Mouse (Mus musculus) telencephalon, adult 2 months (tissue): ENCODE measurements around the gene S1pr5.
"Not testable (repeated sequence)": the region's sequence is repeated elsewhere in the genome, so short reads cannot be mapped to it uniquely, and the experiment has no call there.

Source experiments
- DNase-seq: peaks from one replicate; pipeline ENCODE4 v3.0.0-alpha.2; 2011; ENCODE audit warnings: low read depth, low spot score

Gene S1pr5

GRCm38 (mm10) chr9:21266889-21267288 lies 18.6 kb upstream of the S1pr5 start:
- DNase-seq, result no peak

DNA sequence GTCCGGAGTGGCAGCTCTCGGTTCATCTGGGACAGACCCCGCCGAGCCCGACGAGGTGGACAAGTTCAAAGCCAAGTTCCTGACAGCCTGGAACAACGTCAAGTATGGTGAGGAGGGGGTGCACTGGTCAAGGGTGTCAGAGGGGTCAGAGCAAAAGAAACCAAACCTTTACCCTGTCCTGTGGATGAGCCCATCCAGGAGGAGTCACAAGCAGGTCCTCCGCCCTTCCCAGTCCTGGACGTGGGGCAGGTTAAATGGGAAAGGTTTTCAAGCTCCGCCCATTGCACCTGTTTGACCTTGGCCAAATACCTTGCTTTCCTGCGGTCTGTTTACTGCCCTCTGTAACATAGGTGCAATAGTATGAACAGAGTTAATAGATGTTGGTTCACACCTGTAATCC lies 17.4 kb upstream of the S1pr5 start:
- no peak for DNase-seq

GRCm38 (mm10) chr9:21265000-21265561 lies 16.8 kb upstream of the S1pr5 start, which contains the start of gene Atg4d:
Gene Atg4d, plus strand, starts transcription at chr9:21265293.
- DNase-seq, result peak; percentile 97

DNA sequence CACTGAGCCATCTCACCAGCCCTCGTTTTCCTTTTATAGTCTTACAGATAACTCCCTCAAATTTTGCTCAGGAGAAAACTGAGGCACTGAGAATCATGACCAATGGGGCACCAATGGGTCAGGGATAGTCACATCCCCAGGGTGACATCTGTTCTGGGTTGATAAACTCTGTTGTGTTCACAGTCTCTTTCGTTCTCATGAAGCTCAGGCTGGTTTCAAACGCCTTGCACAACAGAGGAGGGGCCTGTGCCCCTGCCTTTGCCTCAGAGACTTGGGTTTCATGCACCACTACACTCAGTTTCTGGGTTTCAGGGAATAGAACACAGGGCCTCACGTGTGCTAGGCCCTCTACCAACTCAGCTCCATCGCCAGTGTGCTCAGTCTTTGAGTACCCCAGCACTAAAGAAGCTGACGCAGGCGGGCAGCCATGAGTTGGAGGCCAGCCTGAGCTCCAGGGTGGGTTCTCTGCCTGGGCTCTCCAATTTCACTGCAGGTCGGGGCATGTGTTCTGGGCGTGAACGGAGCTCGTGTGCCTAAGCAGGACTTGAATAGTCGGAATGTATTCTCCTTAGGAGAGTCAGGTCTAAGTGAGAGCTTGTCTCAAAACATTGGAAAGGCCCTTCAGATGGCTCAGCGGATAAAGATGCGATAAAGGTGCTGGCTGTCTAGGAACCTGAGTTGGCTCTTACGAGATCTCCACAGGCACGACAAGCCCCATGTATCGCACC lies 16.2 kb upstream of the S1pr5 start:
- no peak for DNase-seq

GRCm38 (mm10) chr9:21261831-21262230 lies 13.6 kb upstream of the S1pr5 start:
- DNase-seq, result no peak

DNA sequence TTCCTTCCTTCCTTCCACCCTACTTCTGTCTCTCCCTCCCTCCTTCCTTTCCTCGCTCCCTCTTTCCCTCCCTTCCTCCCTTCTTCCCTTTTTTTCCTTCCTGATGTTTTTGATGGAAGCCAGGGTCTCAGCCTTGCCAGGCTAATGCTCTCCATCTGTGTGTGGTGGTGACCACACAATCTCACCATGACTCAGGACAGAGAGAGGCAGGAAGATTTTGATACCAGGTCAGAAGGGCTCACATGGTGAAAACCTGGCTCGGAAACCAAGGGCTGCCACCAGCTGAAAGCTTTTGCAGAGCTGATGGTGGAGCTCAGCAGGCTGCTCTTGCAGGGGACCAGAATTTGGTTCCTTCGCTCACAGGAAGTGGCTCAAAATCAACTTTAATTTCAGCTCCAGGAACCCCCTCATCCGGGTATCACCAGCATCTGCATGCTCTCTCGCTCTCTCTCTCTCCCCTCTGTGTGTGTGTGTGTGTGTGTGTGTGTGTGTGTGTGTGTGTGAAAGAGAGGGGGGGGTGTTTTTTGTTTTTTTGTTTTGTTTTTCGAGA lies 12.3 kb upstream of the S1pr5 start:
- DNase-seq, result no peak

DNA sequence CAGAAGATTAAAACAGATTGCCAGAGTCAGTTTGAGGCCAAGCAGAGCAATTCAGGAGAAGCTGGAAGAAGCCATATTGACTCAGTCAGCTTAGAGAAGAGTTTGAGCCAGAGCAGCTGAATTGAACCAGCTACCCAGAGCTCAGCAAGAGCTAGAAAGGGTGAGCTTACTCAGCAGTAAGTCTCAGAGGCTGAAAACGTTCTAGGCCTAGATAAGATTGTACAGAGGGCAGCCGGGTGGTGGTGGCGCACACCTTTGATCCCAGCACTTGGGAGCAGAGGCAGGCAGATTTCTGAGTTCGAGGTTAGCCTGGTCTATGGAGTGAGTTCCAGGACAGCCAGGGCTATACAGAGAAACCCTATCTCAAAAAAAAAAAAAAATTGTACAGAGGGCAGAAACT lies 8.1 kb upstream of the S1pr5 start:
- DNase-seq, result not testable (repeated sequence)

DNA sequence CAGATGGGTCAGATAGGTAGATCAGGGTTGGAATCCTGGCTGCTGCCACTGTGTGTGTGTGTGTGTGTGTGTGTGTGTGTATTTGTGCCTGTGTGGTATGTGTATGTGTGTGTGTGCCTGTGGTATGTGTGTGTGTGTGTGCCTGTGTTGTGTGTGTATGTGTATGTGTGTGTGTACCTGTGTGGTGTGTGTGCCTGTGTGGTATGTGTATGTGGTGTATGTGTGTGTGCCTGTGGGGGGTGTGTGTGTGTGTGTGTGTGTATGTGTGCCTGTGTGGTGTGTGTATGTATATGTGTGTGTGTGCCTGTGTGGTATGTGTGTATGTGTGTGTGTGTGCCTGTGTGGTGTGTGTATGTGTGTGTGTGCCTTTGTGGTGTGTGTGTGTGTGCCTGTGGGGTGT lies 6.4 kb upstream of the S1pr5 start:
- DNase-seq, result no peak

GRCm38 (mm10) chr9:21251116-21251735 lies 3.0 kb upstream of the S1pr5 start:
- DNase-seq, result no peak

GRCm38 (mm10) chr9:21250509-21250908 lies 2.3 kb upstream of the S1pr5 start:
- no peak for DNase-seq

DNA sequence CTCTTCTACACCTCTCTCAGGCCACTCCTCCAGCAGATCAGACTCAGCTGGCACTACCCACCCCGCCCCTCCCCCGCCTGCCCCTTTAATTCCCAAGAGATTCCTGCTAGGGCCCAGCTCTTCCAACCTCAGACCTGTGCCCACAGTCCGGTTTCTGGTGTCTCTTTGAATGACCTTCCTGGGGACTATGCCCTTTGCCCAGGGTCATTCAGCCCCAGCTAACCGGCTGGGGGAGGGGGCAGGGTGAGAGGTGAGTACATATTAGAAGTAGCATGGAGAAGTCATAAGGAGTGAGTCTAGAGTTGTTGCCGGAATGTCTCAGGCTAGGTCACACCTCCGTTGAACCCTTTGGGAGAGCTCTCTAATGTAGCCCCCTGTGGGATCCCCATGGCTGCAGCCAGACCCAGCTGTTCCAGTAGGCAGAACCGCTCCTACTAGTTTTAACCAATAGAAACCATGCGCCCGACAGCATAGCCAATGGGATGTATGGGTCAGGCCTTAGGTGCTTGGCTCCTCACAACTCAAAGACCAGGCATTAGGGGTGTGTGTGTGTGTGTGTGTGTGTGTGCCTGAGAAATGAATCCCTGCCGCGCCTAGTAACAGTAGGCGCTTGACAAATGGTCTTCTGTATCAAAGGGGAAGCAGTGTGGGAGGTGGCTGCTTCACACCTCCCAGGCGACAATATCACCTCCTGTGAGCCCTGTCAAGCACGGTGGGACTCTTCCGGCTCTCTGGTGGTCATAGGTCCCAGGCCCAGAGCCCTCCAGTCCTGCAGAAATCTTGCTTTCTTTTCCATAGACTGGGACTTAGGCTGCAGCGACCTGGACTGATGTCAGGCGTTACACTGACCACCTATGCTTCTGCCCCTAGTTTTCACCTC lies 1.6 kb upstream of the S1pr5 start:
- no peak for DNase-seq

DNA sequence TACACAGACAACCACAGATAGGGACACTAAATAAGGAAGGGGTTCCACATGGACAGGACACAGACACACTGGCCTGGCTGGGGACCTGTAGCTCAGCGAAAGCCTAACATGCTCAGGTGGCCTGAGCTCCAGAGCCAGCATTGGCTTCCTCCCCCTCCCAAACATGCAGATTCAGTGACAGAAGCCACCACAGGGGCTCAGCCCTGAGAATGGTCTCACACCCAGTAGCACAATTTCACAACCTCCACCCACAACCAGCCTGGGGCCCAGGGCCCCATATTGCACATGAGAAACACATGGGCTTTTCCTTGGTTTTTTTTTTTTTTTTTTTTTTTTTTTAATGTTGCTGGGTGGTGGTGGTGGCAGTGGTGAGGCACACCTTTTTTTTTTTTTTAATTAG lies 1.9 kb downstream of the S1pr5 start:
- no peak for DNase-seq

DNA sequence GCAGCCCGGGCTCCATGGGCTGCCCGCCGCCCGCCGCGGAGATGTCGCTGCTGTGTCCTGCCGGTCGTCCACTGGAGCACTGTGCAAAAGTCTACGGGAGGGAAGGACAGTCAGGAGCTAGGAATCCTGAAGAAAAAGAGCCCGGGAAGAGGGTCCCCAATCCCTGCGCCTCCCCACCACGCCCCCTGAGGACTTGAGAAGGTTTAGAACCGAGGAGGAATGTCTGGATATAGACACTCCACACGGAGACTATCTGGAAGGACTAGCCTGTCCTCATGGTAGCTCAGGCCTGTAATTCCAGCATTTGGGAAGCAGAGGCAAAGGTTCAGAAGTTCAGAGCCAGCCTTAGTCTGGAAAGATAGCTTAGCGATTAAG lies 3.1 kb downstream of the S1pr5 start:
- DNase-seq, result no peak

DNA sequence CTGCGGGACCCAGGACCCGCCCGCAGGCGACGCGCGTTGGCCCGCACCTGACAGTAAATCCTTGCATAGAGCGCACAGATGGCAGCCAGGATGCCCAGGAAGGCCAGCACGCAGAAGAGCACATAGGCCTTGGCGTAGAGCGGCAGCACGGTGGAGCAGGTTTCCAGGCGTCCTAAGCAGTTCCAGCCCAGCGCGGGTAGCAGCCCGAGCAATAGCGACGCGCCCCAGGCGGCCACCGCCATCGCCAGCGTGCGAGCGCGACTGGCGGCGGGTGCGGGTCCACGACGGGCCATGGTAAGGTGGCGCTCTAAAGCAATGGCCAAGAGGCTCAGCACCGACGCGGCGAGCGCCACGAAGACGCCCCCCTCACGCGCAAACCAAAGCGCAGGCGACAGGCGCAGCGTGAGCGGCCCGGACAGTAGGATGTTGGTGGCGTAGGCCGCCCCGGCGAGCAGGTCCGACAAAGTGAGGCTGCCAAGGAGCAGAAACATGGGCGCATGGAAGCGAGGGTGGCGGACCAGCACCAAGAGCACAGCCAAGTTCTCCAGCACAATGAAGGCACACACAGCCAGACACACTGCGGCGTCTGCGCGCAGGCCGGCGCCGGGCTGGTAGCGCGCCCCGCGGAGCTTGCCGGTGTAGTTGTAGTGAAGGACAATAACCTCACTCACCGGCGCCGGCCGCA lies 3.7 kb downstream of the S1pr5 start:
- no peak for DNase-seq

GRCm38 (mm10) chr9:21243826-21244427 lies 4.3 kb downstream of the S1pr5 start:
- DNase-seq, result no peak

DNA sequence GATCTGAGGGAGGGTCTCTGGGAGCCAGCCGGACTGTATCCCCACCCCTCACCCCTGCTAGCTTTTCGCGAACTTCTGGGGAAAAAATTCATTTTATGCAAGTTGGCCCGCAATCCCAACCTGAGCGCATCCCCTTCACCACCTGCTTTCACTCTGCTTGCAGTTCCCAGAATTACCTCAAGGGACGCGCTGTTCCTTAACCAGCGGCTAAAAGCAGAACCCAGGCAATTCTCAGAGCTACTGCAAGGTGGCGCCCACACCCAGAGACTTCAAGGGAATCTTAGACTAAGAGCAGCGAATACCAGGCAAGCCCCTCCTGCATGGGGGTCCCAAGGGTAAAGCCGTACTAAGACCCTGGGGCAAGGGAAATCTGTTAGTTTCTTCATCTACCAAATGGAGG lies 6.9 kb downstream of the S1pr5 start:
- DNase-seq, result peak; percentile 83

DNA sequence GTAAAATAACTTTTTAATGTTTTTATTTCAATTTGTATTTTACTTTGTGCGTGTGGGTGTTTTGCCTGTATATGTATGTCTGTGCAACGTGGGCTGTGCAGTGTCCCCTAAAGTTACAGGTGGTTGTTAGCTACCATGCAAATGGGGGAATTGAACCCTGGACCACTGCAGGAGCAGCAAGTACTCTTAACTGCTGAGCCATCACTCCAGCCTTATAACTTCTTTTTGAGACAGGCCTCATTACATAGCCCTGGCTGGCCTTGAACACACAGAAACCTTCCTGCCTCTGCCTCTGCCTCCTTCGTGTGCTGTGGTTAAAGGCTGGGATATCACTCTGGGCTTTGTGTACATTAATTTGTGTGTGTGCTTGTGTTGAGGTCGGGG lies 8.8 kb downstream of the S1pr5 start:
- DNase-seq, result no peak

DNA sequence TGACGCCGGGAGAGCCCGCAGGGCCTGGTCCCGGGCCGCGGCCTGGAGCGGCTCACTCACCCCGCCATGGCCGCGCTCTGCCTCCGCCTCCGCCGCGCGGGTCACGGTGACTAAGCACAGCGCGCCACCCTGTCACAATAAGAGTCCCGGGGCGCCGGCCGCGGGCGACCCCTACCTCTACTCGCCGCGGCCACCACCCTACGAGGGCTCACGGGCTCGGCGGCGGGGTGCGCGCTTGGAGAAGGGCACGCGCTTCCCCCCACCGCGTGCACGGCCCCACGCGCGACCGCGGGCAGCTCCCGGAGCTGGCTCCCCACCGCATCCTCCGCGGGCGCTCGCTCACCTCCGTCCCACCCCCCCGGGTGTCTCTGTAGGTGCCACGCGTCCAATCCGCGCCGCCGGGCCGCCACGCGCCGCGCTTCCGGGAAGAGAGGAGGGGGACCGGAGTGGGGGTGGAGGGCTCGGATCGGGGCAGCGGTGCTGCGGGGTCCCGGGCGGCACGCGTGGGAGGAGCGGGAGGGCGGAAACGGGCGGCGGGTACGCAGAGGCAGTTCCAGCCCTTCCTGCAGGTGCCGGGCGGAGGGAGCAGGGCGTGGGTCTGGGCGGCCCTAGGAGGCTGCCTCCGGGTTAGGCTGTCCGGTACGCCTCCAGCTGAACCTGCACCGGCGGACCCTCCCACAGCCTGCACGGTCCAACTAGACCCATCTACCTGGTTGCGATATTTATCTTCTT lies 9.3 kb downstream of the S1pr5 start, which contains the start of gene Keap1:
TSS of gene Keap1 (minus strand) at position 629 of the 732 bp plus-strand sequence.
- DNase-seq, result no peak

DNA sequence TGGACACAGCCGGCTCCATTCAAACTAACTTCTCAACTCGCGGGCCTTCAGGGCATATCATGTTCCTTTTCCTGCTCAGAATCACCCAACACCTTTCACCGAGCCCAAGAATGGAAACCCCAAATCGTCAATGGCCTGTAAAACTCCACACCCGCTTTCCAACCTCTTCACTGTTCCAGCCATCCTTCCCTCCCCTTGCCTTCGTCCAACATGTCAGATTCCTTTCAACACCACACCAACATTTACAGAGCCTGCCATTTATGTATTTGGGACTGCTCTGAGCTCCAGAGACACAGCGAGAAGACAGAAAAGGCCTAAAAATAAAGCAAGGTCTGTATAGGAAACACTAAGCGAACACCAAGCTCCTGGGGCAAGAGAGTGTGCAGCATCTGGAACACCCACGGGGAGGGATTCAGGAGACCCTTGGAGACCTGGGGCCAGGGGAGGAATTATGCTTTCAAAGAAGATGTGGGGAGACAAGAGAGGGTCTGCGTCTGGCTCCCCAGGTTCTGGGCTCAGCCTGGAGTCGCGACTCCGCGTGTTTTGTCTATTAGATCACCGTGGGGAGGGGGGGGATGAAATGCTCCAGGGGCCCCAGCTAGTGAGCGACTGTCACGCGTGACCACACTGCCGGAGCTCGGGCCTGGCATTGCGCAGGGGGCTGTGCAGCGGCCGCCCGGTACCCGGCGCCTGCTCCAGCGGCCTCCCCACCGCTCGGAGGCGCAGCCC lies 10.1 kb downstream of the S1pr5 start:
- no peak for DNase-seq
